Mouse (Mus musculus) kidney, embryonic 16.5 days (tissue): ENCODE measurements around the gene Osbp2. TPM values are rescaled to one million over a fixed set of nuclear protein-coding genes. Genes with fewer than 3 reads are reported as not detected.

Source experiments
- ATAC-seq: fragments of 200-750 bp; cut with Nextera tagmentation; 2 replicates; pipeline ENCODE4 v1.8.0; 2017; ENCODE audit warnings: moderate TSS enrichment; ENCODE audit not compliant: low FRiP score, low TSS enrichment
- H3K27ac ChIP-seq: fragments of 300-500 bp; sonication (generic); 2 replicates; pipeline ENCODE4 v1.5.1; 2014; ENCODE audit warnings: low read length
- H3K27me3 ChIP-seq: fragments of 300-500 bp; sonication (generic); 2 replicates; pipeline ENCODE4 v1.6.1; 2014; ENCODE audit warnings: low read length, control low read depth, mixed read lengths; ENCODE audit not compliant: insufficient read depth
- H3K36me3 ChIP-seq: fragments of 300-500 bp; sonication (generic); 2 replicates; pipeline ENCODE4 v1.6.1; 2014; ENCODE audit warnings: low read length, control low read depth, mixed read lengths; ENCODE audit not compliant: insufficient read depth
- H3K4me1 ChIP-seq: fragments of 300-500 bp; sonication (generic); 2 replicates; pipeline ENCODE4 v1.6.1; 2014; ENCODE audit warnings: low read length, control low read depth, mixed read lengths; ENCODE audit not compliant: insufficient read depth
- H3K4me2 ChIP-seq: fragments of 300-500 bp; sonication (generic); replicated peaks from 2 replicates; pipeline ENCODE4 v1.6.1; 2014; ENCODE audit warnings: low read depth, low read length
- H3K4me3 ChIP-seq: fragments of 300-500 bp; sonication (generic); 2 replicates; pipeline ENCODE4 v1.5.1; 2014; ENCODE audit warnings: mild to moderate bottlenecking, low read length
- H3K9ac ChIP-seq: fragments of 300-500 bp; sonication (generic); replicated peaks from 2 replicates; pipeline ENCODE4 v1.6.1; 2014; ENCODE audit warnings: low read length
- H3K9me3 ChIP-seq: fragments of 300-500 bp; sonication (generic); 2 replicates; pipeline ENCODE4 v1.6.1; 2016; ENCODE audit warnings: low read length, control low read depth
- WGBS: fragments of 180-500 bp; shearing (Covaris S2); extraction: QIAGEN DNeasy Blood & Tissue Kit; methylation state at CpG from one replicate; pipeline ENCODE4 v1.1.7; 2014; 5-methylcytosine and 5-hydroxymethylcytosine counted together
- polyA plus RNA-seq: library from polyadenylated mRNA; unstranded; fragments of >200 nt; fragmentation: Nextera tagmentation; extraction: Ambion mirVana; gene quantifications from 2 replicates; pipeline ENCODE4 v1.2.1, GENCODE M21; 2015

The Osbp2 gene
- polyA plus RNA-seq, 1 experiment from 2014 or later = 1.1 TPM

DNA sequence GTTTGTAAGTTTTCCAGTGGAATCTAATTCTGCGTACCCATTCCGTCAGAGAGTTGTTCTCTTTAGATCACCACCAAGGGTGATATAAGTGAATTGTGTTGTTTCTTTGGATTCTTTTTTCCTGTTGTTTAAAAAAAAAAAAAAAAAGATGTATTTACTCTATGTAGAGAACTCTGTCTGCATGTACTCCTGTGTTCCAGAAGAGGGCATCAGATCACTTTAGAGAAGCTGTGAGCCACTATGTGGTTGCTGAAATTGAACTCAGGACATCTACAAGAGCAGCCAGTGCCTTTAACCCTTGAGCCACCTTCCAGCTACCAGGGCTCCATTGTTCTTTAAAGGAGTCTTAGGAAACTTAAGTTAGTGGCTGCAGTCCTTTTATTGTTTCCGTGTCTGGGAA, 166.3 kb downstream of the Osbp2 start:
- no peak overlapping the region for H3K9ac ChIP-seq
- H3K4me3 ChIP-seq = no peak overlapping the region
- H3K27ac ChIP-seq = no peak overlapping the region
- WGBS = 87% methylated on average over 3 of the region's 3 CpGs
- no peaks in the 10 kb centered on the region for H3K27me3 ChIP-seq
- no peaks in the 10 kb centered on the region for H3K4me1 ChIP-seq
- H3K4me2 ChIP-seq = no peak overlapping the region
- no peaks in the 10 kb centered on the region for H3K9me3 ChIP-seq
- no peak for ATAC-seq
- H3K36me3 ChIP-seq = 0 out of 2 replicates have a peak, but pooled peaks cover 3% of the 10 kb centered on the region

DNA sequence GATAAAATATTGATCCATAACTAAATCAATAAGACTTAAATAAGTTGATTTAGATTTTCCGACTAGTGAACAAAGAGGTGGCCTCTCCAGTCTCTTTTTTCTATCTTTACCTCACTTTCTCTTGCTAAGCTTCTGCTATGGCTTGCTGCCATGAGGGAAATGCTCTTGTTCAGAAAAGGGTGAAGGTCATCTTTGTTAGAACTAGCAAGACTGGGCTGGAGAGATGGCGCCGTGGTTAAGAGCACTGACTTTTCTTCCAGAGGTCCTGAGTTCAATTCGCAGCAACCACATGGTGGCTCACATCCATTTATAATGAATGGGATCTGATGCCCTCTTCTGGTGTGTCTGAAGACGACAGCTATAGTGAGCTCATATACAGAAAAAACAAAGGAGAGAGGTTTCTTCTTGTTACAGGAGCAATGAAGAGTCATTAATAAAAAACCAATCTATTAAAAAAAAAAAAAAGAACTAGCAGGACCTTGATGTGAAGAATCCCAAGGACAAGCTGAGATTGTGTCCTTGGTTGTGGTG, 167.6 kb downstream of the Osbp2 start:
- Histone ChIP-seq H3K36me3 (peaks cover 13% of the 10 kb centered on the region), H3K4me3 (no peak overlapping the region), H3K4me2 (no peak overlapping the region), H3K9me3 (no peaks in the 10 kb centered on the region), H3K27me3 (no peaks in the 10 kb centered on the region), H3K27ac (no peak overlapping the region), H3K9ac (no peak overlapping the region), H3K4me1 (no peaks in the 10 kb centered on the region)
- 81% methylated on average over 5 of the region's 5 CpGs for WGBS
- ATAC-seq = no peak

DNA sequence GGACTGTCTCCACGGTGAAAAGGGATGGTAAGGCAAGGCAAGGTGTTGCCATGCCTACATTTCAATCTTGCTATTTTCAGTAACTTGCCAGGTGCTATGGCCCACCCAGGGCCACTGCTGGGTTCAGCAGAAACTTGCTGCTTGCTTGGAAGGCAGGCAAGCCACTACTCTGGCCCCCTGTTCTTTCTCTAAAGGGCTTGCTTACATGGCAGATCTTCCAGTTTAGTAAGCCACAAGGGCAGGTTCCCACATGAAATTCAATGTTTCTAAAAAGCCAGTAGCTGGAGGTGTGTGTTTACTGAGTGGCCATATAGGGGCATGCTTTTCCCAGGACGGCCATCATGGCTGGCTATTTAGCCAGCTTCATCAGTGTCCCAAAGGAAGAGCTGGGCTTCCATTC, 172.0 kb downstream of the Osbp2 start:
- no peak for ATAC-seq
- WGBS = 85% methylated on average over 2 of the region's 2 CpGs
- peaks cover 47% of the 10 kb centered on the region for H3K36me3 ChIP-seq
- H3K27ac ChIP-seq = no peak overlapping the region
- no peak overlapping the region for H3K4me3 ChIP-seq
- no peaks in the 10 kb centered on the region for H3K4me1 ChIP-seq
- H3K27me3 ChIP-seq = no peaks in the 10 kb centered on the region
- no peak overlapping the region for H3K9ac ChIP-seq
- H3K9me3 ChIP-seq = no peaks in the 10 kb centered on the region
- H3K4me2 ChIP-seq = no peak overlapping the region

DNA sequence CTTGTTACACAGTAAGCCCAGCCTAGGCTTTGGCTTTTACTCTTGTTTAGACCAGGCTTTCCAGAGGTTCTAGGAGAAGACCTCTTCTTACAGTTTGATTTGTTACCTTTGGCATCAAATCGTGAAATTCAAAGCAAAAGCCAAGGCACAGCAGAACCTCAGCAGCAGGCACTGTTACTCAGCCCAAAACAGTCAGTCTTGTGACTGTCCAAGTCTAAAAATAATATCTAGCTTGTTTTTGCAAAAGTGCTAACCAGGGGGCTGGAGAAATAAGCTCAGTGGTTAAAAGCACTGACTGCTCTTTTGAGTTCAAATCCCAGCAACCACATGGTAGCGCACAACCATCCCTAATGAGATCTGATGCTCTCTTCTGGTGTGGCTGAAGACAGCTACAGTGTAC, 176.8 kb downstream of the Osbp2 start:
- H3K4me2 ChIP-seq = no peak overlapping the region
- 80% methylated on average over 2 of the region's 2 CpGs for WGBS
- no peaks in the 10 kb centered on the region for H3K4me1 ChIP-seq
- H3K9me3 ChIP-seq = no peaks in the 10 kb centered on the region
- H3K9ac ChIP-seq = no peak overlapping the region
- no peak overlapping the region for H3K4me3 ChIP-seq
- no peak overlapping the region for H3K27ac ChIP-seq
- ATAC-seq = no peak
- H3K27me3 ChIP-seq = no peaks in the 10 kb centered on the region
- peaks cover 77% of the 10 kb centered on the region for H3K36me3 ChIP-seq

DNA sequence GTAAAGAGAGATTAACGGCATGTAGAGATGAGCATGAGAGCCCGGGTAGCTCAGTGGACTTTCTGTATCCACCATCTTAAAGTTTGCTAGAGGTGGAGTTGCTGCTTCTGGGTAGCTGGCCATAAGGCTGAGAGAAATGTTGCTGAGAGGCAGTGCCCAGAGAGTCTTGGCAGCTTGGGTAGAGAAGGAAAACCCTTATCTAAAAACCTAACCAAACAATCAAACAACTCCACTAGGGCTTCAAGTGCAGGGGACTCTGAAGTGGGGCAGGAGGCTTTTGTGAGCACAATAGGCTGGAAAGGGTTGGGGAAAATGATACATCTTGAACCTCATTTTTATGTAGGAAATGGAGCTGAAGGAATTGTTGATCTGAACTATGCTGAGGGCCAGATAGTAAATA, 177.4 kb downstream of the Osbp2 start:
- no peak overlapping the region for H3K9ac ChIP-seq
- peaks cover 74% of the 10 kb centered on the region for H3K36me3 ChIP-seq
- H3K27me3 ChIP-seq = no peaks in the 10 kb centered on the region
- ATAC-seq = no peak
- H3K27ac ChIP-seq = no peak overlapping the region
- H3K4me1 ChIP-seq = no peaks in the 10 kb centered on the region
- 96% methylated on average over 2 of the region's 2 CpGs for WGBS
- H3K4me3 ChIP-seq = no peak overlapping the region
- H3K4me2 ChIP-seq = no peak overlapping the region
- no peaks in the 10 kb centered on the region for H3K9me3 ChIP-seq

DNA sequence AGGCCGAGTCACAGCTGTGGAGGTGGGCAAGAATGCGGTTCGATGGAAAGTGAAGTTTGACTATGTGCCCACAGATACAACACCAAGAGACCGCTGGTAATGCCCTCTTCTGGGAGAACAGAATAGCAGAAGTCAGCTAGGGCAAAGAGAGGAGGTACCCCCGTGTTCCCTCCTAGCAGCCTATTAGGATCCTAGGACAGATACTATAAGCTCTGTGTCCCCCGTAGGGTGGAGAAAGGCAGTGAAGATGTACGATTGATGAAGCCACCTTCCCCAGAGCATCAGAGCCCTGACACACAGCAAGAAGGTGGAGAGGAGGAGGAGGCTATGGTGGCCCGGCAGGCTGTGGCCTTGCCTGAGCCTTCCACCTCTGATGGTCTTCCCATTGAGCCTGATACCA, 178.3 kb downstream of the Osbp2 start:
- no peaks in the 10 kb centered on the region for H3K27me3 ChIP-seq
- no peak overlapping the region for H3K27ac ChIP-seq
- H3K36me3 ChIP-seq = peaks cover 69% of the 10 kb centered on the region
- H3K4me2 ChIP-seq = no peak overlapping the region
- H3K9me3 ChIP-seq = no peaks in the 10 kb centered on the region
- 96% methylated on average over 8 of the region's 8 CpGs for WGBS
- ATAC-seq = no peak
- H3K4me3 ChIP-seq = no peak overlapping the region
- no peaks in the 10 kb centered on the region for H3K4me1 ChIP-seq
- H3K9ac ChIP-seq = no peak overlapping the region

DNA sequence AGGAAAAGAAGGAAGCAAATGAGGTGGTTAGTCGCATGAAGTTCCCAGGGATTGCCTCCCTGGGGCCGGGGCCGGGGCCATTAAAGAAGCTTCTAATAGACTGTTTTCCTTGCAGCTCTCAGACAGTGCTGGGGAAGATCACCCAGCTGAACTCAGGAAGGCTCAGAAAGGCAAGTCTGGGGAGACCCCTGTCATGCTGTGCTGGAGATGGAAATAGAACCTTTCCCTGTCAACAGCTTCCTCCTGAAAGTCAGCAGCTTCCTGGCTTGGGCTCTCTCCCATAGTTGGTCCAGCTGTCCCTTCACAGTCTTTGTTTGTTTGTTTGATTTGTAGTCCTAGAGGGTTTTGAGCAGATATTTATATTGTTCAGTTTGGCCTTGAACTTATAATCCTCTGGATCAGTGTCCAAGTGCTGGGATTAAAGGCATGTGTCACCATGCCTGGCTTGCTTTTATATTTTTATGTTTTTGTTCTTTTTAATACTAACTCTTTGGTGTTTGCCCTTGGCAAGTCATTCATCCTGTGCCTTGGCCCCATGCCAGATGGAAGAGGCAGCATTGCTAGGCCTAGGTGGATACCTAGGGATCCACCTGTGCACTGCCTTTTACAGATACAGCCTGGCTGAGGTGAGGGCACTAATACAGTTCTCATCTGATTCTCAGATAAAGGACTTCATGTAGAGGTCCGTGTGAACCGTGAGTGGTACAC, 178.8 kb downstream of the Osbp2 start:
- Histone ChIP-seq H3K4me3 (no peak overlapping the region), H3K4me1 (no peaks in the 10 kb centered on the region), H3K4me2 (no peak overlapping the region), H3K27me3 (no peaks in the 10 kb centered on the region), H3K9ac (no peak overlapping the region), H3K27ac (no peak overlapping the region), H3K36me3 (peaks cover 72% of the 10 kb centered on the region), H3K9me3 (no peaks in the 10 kb centered on the region)
- no peak for ATAC-seq
- 91% methylated on average over 5 of the region's 5 CpGs for WGBS

DNA sequence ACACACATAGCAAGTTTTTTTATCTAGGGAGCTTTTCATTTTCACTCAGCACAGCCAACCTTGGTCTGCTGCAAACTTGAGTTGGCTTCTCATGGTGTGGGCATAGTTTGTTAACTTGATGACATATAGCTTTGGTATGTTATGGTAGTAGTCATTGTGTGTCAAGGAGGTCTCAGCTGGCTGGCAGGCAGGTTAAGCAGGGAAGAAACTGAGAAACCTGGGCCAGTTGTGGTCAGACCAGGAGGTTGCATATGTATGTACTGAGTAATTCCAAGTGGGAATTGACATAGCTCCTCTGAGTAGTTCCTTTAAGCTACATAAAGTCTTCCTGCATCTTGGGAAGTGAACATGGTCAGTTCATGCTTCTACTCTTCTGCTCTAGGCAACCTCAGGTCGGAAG, 179.5 kb downstream of the Osbp2 start:
- no peak overlapping the region for H3K27ac ChIP-seq
- no peak for ATAC-seq
- H3K4me3 ChIP-seq = no peak overlapping the region
- WGBS = 95% methylated on average over 1 of the region's 1 CpGs
- H3K27me3 ChIP-seq = no peaks in the 10 kb centered on the region
- peaks cover 70% of the 10 kb centered on the region for H3K36me3 ChIP-seq
- H3K9me3 ChIP-seq = no peaks in the 10 kb centered on the region
- H3K4me2 ChIP-seq = no peak overlapping the region
- H3K4me1 ChIP-seq = no peaks in the 10 kb centered on the region
- no peak overlapping the region for H3K9ac ChIP-seq

DNA sequence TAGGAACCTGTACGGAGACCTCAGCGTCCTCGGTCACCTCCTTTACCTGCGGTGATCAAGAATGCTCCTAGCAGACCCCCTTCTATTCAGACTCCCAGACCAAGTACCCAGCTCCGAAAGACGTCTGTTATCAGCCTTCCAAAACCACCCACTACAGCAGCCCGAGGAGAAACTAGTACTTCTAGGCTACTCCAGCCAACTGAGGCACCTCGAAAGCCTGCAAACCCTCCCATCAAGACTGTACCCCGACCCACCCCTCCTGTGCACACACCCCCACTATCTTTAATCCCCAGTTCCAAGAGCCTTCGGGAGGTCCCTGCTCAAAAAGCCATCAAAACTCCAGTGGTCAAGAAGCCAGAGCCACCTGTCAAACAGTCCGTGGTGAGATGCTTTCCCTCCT, 180.0 kb downstream of the Osbp2 start:
- no peak overlapping the region for H3K27ac ChIP-seq
- peaks cover 68% of the 10 kb centered on the region for H3K36me3 ChIP-seq
- no peaks in the 10 kb centered on the region for H3K9me3 ChIP-seq
- no peak for ATAC-seq
- 91% methylated on average over 11 of the region's 11 CpGs for WGBS
- no peak overlapping the region for H3K4me3 ChIP-seq
- H3K9ac ChIP-seq = no peak overlapping the region
- no peaks in the 10 kb centered on the region for H3K27me3 ChIP-seq
- H3K4me1 ChIP-seq = no peaks in the 10 kb centered on the region
- H3K4me2 ChIP-seq = no peak overlapping the region

DNA sequence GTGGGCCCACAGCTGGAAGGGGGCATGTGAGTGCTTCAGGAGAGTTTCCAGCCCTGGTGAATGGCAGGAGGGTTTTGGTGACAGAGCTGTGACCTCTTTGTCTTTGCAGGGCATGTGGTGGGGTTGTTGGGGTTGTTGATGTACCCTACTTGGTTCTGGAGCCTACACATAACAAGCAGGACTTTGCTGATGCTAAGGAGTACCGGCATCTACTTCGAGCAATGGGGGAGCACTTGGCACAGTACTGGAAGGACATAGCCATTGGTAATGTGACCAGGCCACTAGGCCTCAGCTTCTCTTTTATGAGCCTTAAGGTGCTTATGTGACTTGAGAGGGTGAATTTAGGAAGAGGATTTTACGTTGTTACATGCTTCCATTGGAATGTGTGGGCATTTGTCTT, 183.9 kb downstream of the Osbp2 start:
- Histone ChIP-seq H3K36me3 (peaks cover 74% of the 10 kb centered on the region), H3K9me3 (no peaks in the 10 kb centered on the region), H3K4me2 (no peak overlapping the region), H3K4me3 (no peak overlapping the region), H3K27me3 (no peaks in the 10 kb centered on the region), H3K9ac (no peak overlapping the region), H3K4me1 (no peaks in the 10 kb centered on the region), H3K27ac (no peak overlapping the region)
- ATAC-seq = no peak
- WGBS = 96% methylated on average over 3 of the region's 3 CpGs
